ENCODE assay signal across 8 mouse cellular contexts in genomic region chr5:28329024-28329806, GRCm38 (mm10). TPM values are rescaled to one million over a fixed set of nuclear protein-coding genes. Genes with fewer than 3 reads are reported as not detected.
A peak's percentile ranks its signal among the peaks of the same experiment; 100 is the strongest.
DNase-seq lines count a peak whose midpoint lies in the region; ATAC-seq and TF ChIP-seq lines count a peak whose summit lies in the region.

No protein-coding gene starts in this region.

- no peak overlapping the region for H3K4me3 ChIP-seq in heart, postnatal 0 days (ENCODE audit: low read depth, low read length)
- H3K4me3 ChIP-seq in G1E (ENCODE audit: low read depth, low read length), result no peak overlapping the region
- H3K4me3 ChIP-seq in embryonic facial prominence, embryonic 14.5 days (ENCODE audit: low read depth, low read length), result no peak overlapping the region
- no peak overlapping the region for H3K4me3 ChIP-seq in lung, embryonic 14.5 days (ENCODE audit: low read depth, low read length)
- H3K4me3 ChIP-seq in thymus, adult 2 months (ENCODE audit: control insufficient read depth, insufficient read depth, low read length), result no peak overlapping the region
- H3K4me3 ChIP-seq in hindbrain, embryonic 11.5 days (ENCODE audit: low read depth, low read length), result no peak overlapping the region
- no peak overlapping the region for H3K4me3 ChIP-seq in midbrain, embryonic 13.5 days (replicated peaks)

- no peak for DNase-seq in heart, postnatal 0 days (ENCODE audit: low spot score)
- no peak for DNase-seq in heart, adult 8-10 months (ENCODE audit: low spot score)
- peak; percentile 12 for DNase-seq in G1E (ENCODE audit: low spot score)
- peak; percentile 26 for DNase-seq in embryonic facial prominence, embryonic 14.5 days (ENCODE audit: low spot score)
- DNase-seq in lung, embryonic 14.5 days, result peak; percentile 11
- peak; percentile 64 for DNase-seq in thymus, adult 2 months
- no peak for DNase-seq in hindbrain, embryonic 11.5 days (ENCODE audit: low spot score)

- no peaks in the 10 kb centered on the region for H3K9me3 ChIP-seq in heart, postnatal 0 days (replicated peaks; ENCODE audit: control insufficient read depth, low read length)
- H3K9me3 ChIP-seq in G1E (replicated peaks), result no peaks in the 10 kb centered on the region
- H3K9me3 ChIP-seq in embryonic facial prominence, embryonic 14.5 days (ENCODE audit: control insufficient read depth, low read length), result no peaks in the 10 kb centered on the region
- H3K9me3 ChIP-seq in lung, embryonic 14.5 days (ENCODE audit: low read depth, low read length), result no peaks in the 10 kb centered on the region
- H3K9me3 ChIP-seq in hindbrain, embryonic 11.5 days (ENCODE audit: control insufficient read depth, low read length), result no peaks in the 10 kb centered on the region
- no peaks in the 10 kb centered on the region for H3K9me3 ChIP-seq in midbrain, embryonic 13.5 days

- no peak overlapping the region for H3K9ac ChIP-seq in heart, postnatal 0 days (replicated peaks; ENCODE audit: low read depth, low read length)
- no peak overlapping the region for H3K9ac ChIP-seq in embryonic facial prominence, embryonic 14.5 days (ENCODE audit: low read depth, low read length)
- no peak overlapping the region for H3K9ac ChIP-seq in lung, embryonic 14.5 days
- H3K9ac ChIP-seq in hindbrain, embryonic 11.5 days (ENCODE audit: low read depth, low read length), result no peak overlapping the region
- H3K9ac ChIP-seq in midbrain, embryonic 13.5 days (replicated peaks), result no peak overlapping the region

- H3K36me3 ChIP-seq in heart, postnatal 0 days (replicated peaks; ENCODE audit: control insufficient read depth, insufficient read depth, low read length), result peaks cover 14% of the 10 kb centered on the region
- peaks cover 60% of the 10 kb centered on the region for H3K36me3 ChIP-seq in G1E (replicated peaks)
- H3K36me3 ChIP-seq in embryonic facial prominence, embryonic 14.5 days (ENCODE audit: control insufficient read depth, insufficient read depth, low read length), result peaks cover 23% of the 10 kb centered on the region
- H3K36me3 ChIP-seq in lung, embryonic 14.5 days (ENCODE audit: insufficient read depth), result peaks cover 36% of the 10 kb centered on the region
- H3K36me3 ChIP-seq in thymus, adult 2 months (ENCODE audit: control insufficient read depth, insufficient read depth, low read length), result peaks cover 21% of the 10 kb centered on the region
- H3K36me3 ChIP-seq in hindbrain, embryonic 11.5 days (ENCODE audit: control insufficient read depth, insufficient read depth, low read length), result no peaks in the 10 kb centered on the region
- H3K36me3 ChIP-seq in midbrain, embryonic 13.5 days, result peaks cover 29% of the 10 kb centered on the region

- 81% methylated on average over 7 of the region's 7 CpGs for WGBS in heart, postnatal 0 days
- 76% methylated on average over 7 of the region's 7 CpGs for WGBS in embryonic facial prominence, embryonic 14.5 days
- 69% methylated on average over 7 of the region's 7 CpGs for WGBS in lung, embryonic 14.5 days
- WGBS in thymus, adult 2 months, result 75% methylated on average over 7 of the region's 7 CpGs
- WGBS in hindbrain, embryonic 11.5 days, result 71% methylated on average over 6 of the region's 7 CpGs
- WGBS in midbrain, embryonic 13.5 days, result 77% methylated on average over 7 of the region's 7 CpGs

- no peak for TF ChIP-seq POLR2A in thymus, adult 2 months (IDR thresholded peaks at IDR 0.05; ENCODE audit: control insufficient read depth, extremely low read depth, insufficient read depth, low read length, poor library complexity)

- H3K27me3 ChIP-seq in heart, postnatal 0 days (ENCODE audit: control insufficient read depth, insufficient read depth, low read length), result no peaks in the 10 kb centered on the region
- no peaks in the 10 kb centered on the region for H3K27me3 ChIP-seq in G1E (ENCODE audit: insufficient read depth, low read length)
- no peaks in the 10 kb centered on the region for H3K27me3 ChIP-seq in embryonic facial prominence, embryonic 14.5 days (replicated peaks; ENCODE audit: control insufficient read depth, insufficient read depth, low read length)
- no peaks in the 10 kb centered on the region for H3K27me3 ChIP-seq in lung, embryonic 14.5 days (ENCODE audit: insufficient read depth, low read length)
- H3K27me3 ChIP-seq in thymus, adult 2 months (ENCODE audit: control insufficient read depth, insufficient read depth, low read length), result no peaks in the 10 kb centered on the region
- no peaks in the 10 kb centered on the region for H3K27me3 ChIP-seq in hindbrain, embryonic 11.5 days (ENCODE audit: control insufficient read depth, insufficient read depth, low read length)
- no peaks in the 10 kb centered on the region for H3K27me3 ChIP-seq in midbrain, embryonic 13.5 days

- no peak overlapping the region for H3K4me2 ChIP-seq in heart, postnatal 0 days (ENCODE audit: low read depth, low read length)
- H3K4me2 ChIP-seq in embryonic facial prominence, embryonic 14.5 days (ENCODE audit: low read depth, low read length), result no peak overlapping the region
- H3K4me2 ChIP-seq in lung, embryonic 14.5 days, result no peak overlapping the region
- H3K4me2 ChIP-seq in hindbrain, embryonic 11.5 days (replicated peaks; ENCODE audit: low read depth, low read length), result no peak overlapping the region
- no peak overlapping the region for H3K4me2 ChIP-seq in midbrain, embryonic 13.5 days (replicated peaks)

- TF ChIP-seq CTCF in heart, postnatal 0 days (IDR thresholded peaks at IDR 0.05; ENCODE audit: low read depth), result peak; percentile 47
- TF ChIP-seq CTCF in G1E (IDR thresholded peaks at IDR 0.05; ENCODE audit: low read depth, low read length), result 0 out of 2 replicates have a peak, but pooled peaks have one; percentile 12
- peak; percentile 56 for TF ChIP-seq CTCF in lung, embryonic 14.5 days (IDR thresholded peaks at IDR 0.05; ENCODE audit: low read depth)
- TF ChIP-seq CTCF in thymus, adult 2 months (IDR thresholded peaks at IDR 0.05; ENCODE audit: borderline replicate concordance, control insufficient read depth, extremely low read depth, insufficient read depth, low read length, poor library complexity), result 0 out of 2 replicates have a peak, but pooled peaks have one; percentile 50

- TF ChIP-seq EP300 in heart, postnatal 0 days (IDR thresholded peaks at IDR 0.05; ENCODE audit: low read depth), result no peak

- no peak for ATAC-seq in heart, postnatal 0 days (ENCODE audit: insufficient read depth, low read depth)
- ATAC-seq in G1E (ENCODE audit: extremely low read depth, insufficient number of reproducible peaks, low FRiP score, poor library complexity, severe bottlenecking), result 0 out of 2 replicates have a peak, but pooled peaks have one; percentile 47
- no peak for ATAC-seq in embryonic facial prominence, embryonic 14.5 days (ENCODE audit: low read depth)
- ATAC-seq in lung, embryonic 14.5 days (ENCODE audit: insufficient read depth), result no peak
- ATAC-seq in hindbrain, embryonic 11.5 days (ENCODE audit: low FRiP score), result no peak
- ATAC-seq in midbrain, embryonic 13.5 days, result no peak

- peaks cover 21% of the 10 kb centered on the region; the same call in 1 of the 2 replicates for H3K4me1 ChIP-seq in heart, postnatal 0 days (ENCODE audit: control insufficient read depth, insufficient read depth)
- H3K4me1 ChIP-seq in G1E (ENCODE audit: insufficient read depth, low read depth, low read length), result peaks cover 50% of the 10 kb centered on the region
- no peaks in the 10 kb centered on the region for H3K4me1 ChIP-seq in embryonic facial prominence, embryonic 14.5 days (ENCODE audit: control insufficient read depth, insufficient read depth, low read length)
- H3K4me1 ChIP-seq in lung, embryonic 14.5 days (ENCODE audit: insufficient read depth), result no peaks in the 10 kb centered on the region
- 0 out of 2 replicates have a peak, but pooled peaks cover 2% of the 10 kb centered on the region for H3K4me1 ChIP-seq in thymus, adult 2 months (replicated peaks; ENCODE audit: control insufficient read depth, insufficient read depth, low read length)
- H3K4me1 ChIP-seq in hindbrain, embryonic 11.5 days (replicated peaks; ENCODE audit: control insufficient read depth, insufficient read depth, low read length), result no peaks in the 10 kb centered on the region
- H3K4me1 ChIP-seq in midbrain, embryonic 13.5 days (replicated peaks), result peaks cover 32% of the 10 kb centered on the region

- H3K27ac ChIP-seq in heart, postnatal 0 days (ENCODE audit: low read depth), result no peak overlapping the region
- H3K27ac ChIP-seq in embryonic facial prominence, embryonic 14.5 days (replicated peaks; ENCODE audit: low read depth, low read length), result no peak overlapping the region
- H3K27ac ChIP-seq in lung, embryonic 14.5 days (ENCODE audit: low read depth), result no peak overlapping the region
- H3K27ac ChIP-seq in thymus, adult 2 months (ENCODE audit: control insufficient read depth, insufficient read depth, low read length), result no peak overlapping the region
- no peak overlapping the region for H3K27ac ChIP-seq in hindbrain, embryonic 11.5 days (ENCODE audit: low read depth, low read length)
- H3K27ac ChIP-seq in midbrain, embryonic 13.5 days, result no peak overlapping the region

RNA-seq across cellular contexts. Expression of gene Rbm33, which starts 12.3 kb away (rescaled TPM):
- 16.6 and 17.1 TPM in 2 replicates for total RNA-seq in heart, postnatal 0 days (2014; rRNA removed; ENCODE audit: low replicate concordance)
- 6.4 and 6.6 TPM in 2 replicates for polyA plus RNA-seq in heart, postnatal 0 days (2015; fragmentation: Nextera tagmentation; extraction: Ambion mirVana)
- total RNA-seq in heart, adult 8-10 months (2022), result 10 to 100 TPM; 36.9 to 40.6 (median 37.5) TPM
- total RNA-seq in G1E (2014; fragmentation: Nextera tagmentation) (81.0 and 88.0 TPM in 2 replicates), G1E (2017) (27.6 and 32.3 TPM in 2 replicates)
- polyA plus RNA-seq in G1E (2012), result 43.1 and 45.8 TPM in 2 replicates
- polyA plus RNA-seq in embryonic facial prominence, embryonic 14.5 days (2014; fragmentation: Nextera tagmentation; extraction: Ambion mirVana), result 15.0 and 15.7 TPM in 2 replicates
- 15.8 and 17.9 TPM in 2 replicates for polyA plus RNA-seq in lung, embryonic 14.5 days (2014; fragmentation: Nextera tagmentation; extraction: Ambion mirVana)
- 80.9 and 89.7 TPM in 2 replicates for polyA plus RNA-seq in thymus, adult 2 months (2012; rRNA removed)
- polyA plus RNA-seq in hindbrain, embryonic 11.5 days (2014; fragmentation: Nextera tagmentation; extraction: Ambion mirVana), result 19.2 and 32.8 TPM in 2 replicates
- polyA plus RNA-seq in midbrain, embryonic 13.5 days (2015; fragmentation: Nextera tagmentation; extraction: Ambion mirVana), result 21.0 and 24.3 TPM in 2 replicates

Comparison
In these comparisons a context has a peak if more than half of its experiments do, and no peak if none do; other contexts are left out.
1. DNase-seq: peak in G1E (single experiment), embryonic facial prominence, embryonic 14.5 days (single experiment), lung, embryonic 14.5 days (single experiment) and thymus, adult 2 months (single experiment); none in heart, postnatal 0 days (single experiment), heart, adult 8-10 months (single experiment) and hindbrain, embryonic 11.5 days (single experiment).
2. Peak in every context shown above with its lines, with median percentiles within 50 percentile points of each other: CTCF ChIP-seq.